8 mouse cellular contexts compared by ENCODE assay signal in the genomic region with DNA sequence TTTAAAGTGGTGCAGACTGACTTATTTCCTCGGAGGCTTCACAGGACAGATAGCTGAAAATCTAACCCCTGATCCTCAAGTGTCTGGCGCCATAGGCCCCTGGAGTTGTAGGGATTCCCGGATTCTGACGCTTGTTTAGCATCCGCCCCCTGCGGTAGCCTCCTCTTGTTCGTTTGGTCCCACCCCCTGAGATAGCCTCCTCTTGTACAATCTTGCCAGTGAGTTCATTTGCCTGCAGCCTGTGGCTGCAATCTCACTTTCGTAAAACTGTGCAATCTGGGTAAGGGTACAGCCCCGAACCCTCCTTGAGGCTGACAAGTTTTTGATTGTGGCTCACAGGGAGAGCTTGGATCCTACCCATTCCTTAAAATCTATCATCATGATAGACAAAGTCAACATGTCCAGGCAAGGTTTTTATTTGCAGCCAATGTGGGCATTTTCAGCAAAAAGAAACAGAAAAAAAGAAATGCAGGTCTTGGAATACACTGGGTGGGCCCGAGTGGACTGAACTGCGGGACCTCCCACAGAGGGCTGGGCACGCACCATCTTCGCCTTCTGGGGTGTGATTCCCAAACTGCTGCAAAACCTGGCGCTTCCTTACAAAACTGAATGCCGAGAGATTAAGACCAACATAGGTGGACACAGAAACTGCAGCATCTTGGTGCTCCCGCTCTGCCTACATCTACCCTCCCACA. TPM values are rescaled to one million over a fixed set of nuclear protein-coding genes. Genes with fewer than 3 reads are reported as not detected.
DNase-seq lines count a peak whose midpoint lies in the region; ATAC-seq and TF ChIP-seq lines count a peak whose summit lies in the region.

No protein-coding gene starts in this region.

- 52% methylated on average over 16 of the region's 16 CpGs for WGBS in lung, postnatal 0 days
- 52% methylated on average over 16 of the region's 16 CpGs for WGBS in limb, embryonic 14.5 days
- 50% methylated on average over 16 of the region's 16 CpGs for WGBS in stomach, embryonic 15.5 days

- no peak for TF ChIP-seq EP300 in lung, postnatal 0 days (IDR thresholded peaks at IDR 0.05)

- DNase-seq in cerebellum, adult 9-10 months, result peak; percentile 43
- DNase-seq in cerebellum, adult 8-10 months, result no peak
- DNase-seq in lung, postnatal 0 days (ENCODE audit: low spot score), result peak; percentile 5
- DNase-seq in lung, postnatal 10 days, result no peak
- no peak for DNase-seq in limb, embryonic 14.5 days (ENCODE audit: low spot score)
- no peak for DNase-seq in right cerebral cortex, postnatal 25 days
- DNase-seq in gastrocnemius, adult 18-20 months (ENCODE audit: low spot score), result no peak

- no peak overlapping the region for H3K27ac ChIP-seq in lung, postnatal 0 days (ENCODE audit: low read length)
- no peak overlapping the region for H3K27ac ChIP-seq in limb, embryonic 14.5 days (replicated peaks; ENCODE audit: low read depth, low read length)
- peak overlapping the region; percentile 99 for H3K27ac ChIP-seq in stomach, embryonic 15.5 days

- no peak for TF ChIP-seq CTCF in lung, postnatal 0 days (IDR thresholded peaks at IDR 0.05)

- no peaks in the 10 kb centered on the region for H3K9me3 ChIP-seq in lung, postnatal 0 days (ENCODE audit: low read length)
- no peaks in the 10 kb centered on the region for H3K9me3 ChIP-seq in limb, embryonic 14.5 days (ENCODE audit: control insufficient read depth, low read length)
- H3K9me3 ChIP-seq in stomach, embryonic 15.5 days, result no peaks in the 10 kb centered on the region

- no peak for ATAC-seq in lung, postnatal 0 days
- ATAC-seq in limb, embryonic 14.5 days (ENCODE audit: low FRiP score, low read depth), result no peak
- no peak for ATAC-seq in stomach, embryonic 15.5 days (ENCODE audit: insufficient read depth, low FRiP score, low read depth)

- H3K27me3 ChIP-seq in lung, postnatal 0 days (replicated peaks; ENCODE audit: insufficient read depth, low read length), result no peaks in the 10 kb centered on the region
- no peaks in the 10 kb centered on the region for H3K27me3 ChIP-seq in limb, embryonic 14.5 days (ENCODE audit: control insufficient read depth, insufficient read depth, low read length)
- H3K27me3 ChIP-seq in stomach, embryonic 15.5 days (replicated peaks), result no peaks in the 10 kb centered on the region

- no peaks in the 10 kb centered on the region for H3K36me3 ChIP-seq in lung, postnatal 0 days (ENCODE audit: insufficient read depth, low read length)
- no peaks in the 10 kb centered on the region for H3K36me3 ChIP-seq in limb, embryonic 14.5 days (ENCODE audit: control insufficient read depth, insufficient read depth, low read length)
- H3K36me3 ChIP-seq in stomach, embryonic 15.5 days, result no peaks in the 10 kb centered on the region

- H3K9ac ChIP-seq in lung, postnatal 0 days (replicated peaks; ENCODE audit: low read depth), result no peak overlapping the region
- no peak overlapping the region for H3K9ac ChIP-seq in limb, embryonic 14.5 days (ENCODE audit: low read depth, low read length, severe bottlenecking)
- H3K9ac ChIP-seq in stomach, embryonic 15.5 days, result peak overlapping the region; percentile 22; the same call in 1 of the 2 replicates

- H3K4me2 ChIP-seq in lung, postnatal 0 days (replicated peaks; ENCODE audit: low read depth, low read length), result no peak overlapping the region
- H3K4me2 ChIP-seq in limb, embryonic 14.5 days (replicated peaks; ENCODE audit: low read depth, low read length, severe bottlenecking), result peak overlapping the region; percentile 86; the same call in 1 of the 2 replicates
- H3K4me2 ChIP-seq in stomach, embryonic 15.5 days, result peak overlapping the region; percentile 80

- H3K4me3 ChIP-seq in lung, postnatal 0 days (ENCODE audit: low read depth, low read length), result no peak overlapping the region
- H3K4me3 ChIP-seq in limb, embryonic 14.5 days (replicated peaks; ENCODE audit: low read length), result no peak overlapping the region
- H3K4me3 ChIP-seq in stomach, embryonic 15.5 days (replicated peaks), result no peak overlapping the region

- no peak for TF ChIP-seq POLR2A in limb, embryonic 14.5 days (IDR thresholded peaks at IDR 0.05; ENCODE audit: borderline replicate concordance, extremely low read depth, insufficient read depth, insufficient read length)

- H3K4me1 ChIP-seq in lung, postnatal 0 days (ENCODE audit: insufficient read depth, low read depth, low read length), result peaks cover 4% of the 10 kb centered on the region; the same call in 1 of the 2 replicates
- peaks cover 25% of the 10 kb centered on the region for H3K4me1 ChIP-seq in limb, embryonic 14.5 days (ENCODE audit: control insufficient read depth, insufficient read depth, low read length)
- H3K4me1 ChIP-seq in stomach, embryonic 15.5 days, result peaks cover 33% of the 10 kb centered on the region

RNA-seq across cellular contexts. Expression of a gene that starts 33.5 kb away (rescaled TPM):
- 1,989 and 2,317 TPM in 2 replicates for polyA plus RNA-seq in lung, postnatal 0 days (2015; fragmentation: Nextera tagmentation; extraction: Ambion mirVana)
- polyA plus RNA-seq in limb, embryonic 14.5 days (2012; rRNA removed), result 1,359 and 1,631 TPM in 2 replicates
- polyA plus RNA-seq in limb, embryonic 14.5 days (2014; fragmentation: Nextera tagmentation; extraction: Ambion mirVana), result 2,223 and 2,513 TPM in 2 replicates
- 2,501 and 2,557 TPM in 2 replicates for polyA plus RNA-seq in stomach, embryonic 15.5 days (2015; fragmentation: Nextera tagmentation; extraction: Ambion mirVana)
- 100 to 1,000 TPM; 158 to 253 TPM for total RNA-seq in gastrocnemius, adult 18-20 months (2021)

RNA-seq across cellular contexts. Expression of a gene that starts 46.5 kb away (rescaled TPM):
- polyA plus RNA-seq in lung, postnatal 0 days (2015; fragmentation: Nextera tagmentation; extraction: Ambion mirVana), result 0.36 and 0.74 TPM in 2 replicates
- polyA plus RNA-seq in limb, embryonic 14.5 days (2012; rRNA removed), result 0.32 and 0.36 TPM in 2 replicates
- polyA plus RNA-seq in limb, embryonic 14.5 days (2014; fragmentation: Nextera tagmentation; extraction: Ambion mirVana), result 0.88 and 1.6 TPM in 2 replicates
- polyA plus RNA-seq in stomach, embryonic 15.5 days (2015; fragmentation: Nextera tagmentation; extraction: Ambion mirVana), result 0.49 and 0.85 TPM in 2 replicates
- total RNA-seq in gastrocnemius, adult 18-20 months (2021), result under 1 TPM; 0.39 to 0.52 TPM

Comparison
In these comparisons a context has a peak if more than half of its experiments do, and no peak if none do; other contexts are left out.
1. DNase-seq: peak in cerebellum, adult 9-10 months (single experiment) and lung, postnatal 0 days (single experiment); none in cerebellum, adult 8-10 months (single experiment), lung, postnatal 10 days (single experiment), limb, embryonic 14.5 days (single experiment), right cerebral cortex, postnatal 25 days (single experiment) and gastrocnemius, adult 18-20 months (single experiment).